Mouse (Mus musculus) lung, adult 2 months (tissue): Measurements from ENCODE around the gene P2ry2.

Experiments
- CTCF ChIP-seq: fragments of 200-500 bp; IDR thresholded peaks from 2 replicates; pipeline ENCODE4 v1.5.1; 2011; ENCODE audit warnings: mild to moderate bottlenecking, low read length, control low read depth; ENCODE audit not compliant: insufficient read depth
- POLR2A ChIP-seq: fragments of 200-500 bp; IDR thresholded peaks from 2 replicates; pipeline ENCODE4 v1.6.1; 2011; ENCODE audit warnings: low read depth, mild to moderate bottlenecking, control low read depth, low read length, borderline replicate concordance; ENCODE audit errors: extremely low read depth

DNA sequence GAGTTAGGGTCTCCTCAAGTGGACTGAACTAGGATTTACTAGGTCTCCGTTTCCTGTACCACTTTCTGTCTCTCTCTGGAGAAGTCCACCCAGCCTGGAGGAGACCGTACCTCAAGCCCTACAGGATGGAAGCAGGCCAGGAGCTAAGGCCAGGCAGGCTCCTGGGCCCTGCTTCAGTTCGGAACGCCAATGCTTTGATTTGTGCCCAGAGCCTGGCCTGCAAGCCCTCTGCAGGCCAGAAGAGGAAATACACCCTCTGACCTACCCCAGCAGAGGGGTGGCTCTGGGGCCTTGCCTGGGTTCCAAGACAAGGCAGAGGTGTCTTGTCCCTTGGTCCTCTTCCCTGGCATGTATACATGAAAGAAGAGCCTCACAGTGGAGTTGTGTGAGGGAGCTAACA, 47.6 kb downstream of the P2ry2 start:
- TF ChIP-seq POLR2A (no peak), CTCF (peak; percentile 83)
